Mouse (Mus musculus) stomach, embryonic 14.5 days (tissue): ENCODE data around the gene Ctsf. TPM values are rescaled to one million over a fixed set of nuclear protein-coding genes. Genes with fewer than 3 reads are reported as not detected.
"Not testable (repeated sequence)": the region's sequence is repeated elsewhere in the genome, so short reads cannot be mapped to it uniquely, and the experiment has no call there.

Experiments used
- ATAC-seq: fragments of 200-750 bp; cut with Nextera tagmentation; 2 replicates; pipeline ENCODE4 v1.8.0; 2017; ENCODE audit warnings: low read depth, moderate TSS enrichment; ENCODE audit not compliant: insufficient number of reproducible peaks, insufficient read depth, low FRiP score
- H3K27ac ChIP-seq: fragments of 300-500 bp; sonication (generic); 2 replicates; pipeline ENCODE4 v1.5.1; 2014; ENCODE audit warnings: mild to moderate bottlenecking, low read length, moderate library complexity, mixed read lengths
- H3K27me3 ChIP-seq: fragments of 300-500 bp; sonication (generic); 2 replicates; pipeline ENCODE4 v1.6.1; 2014; ENCODE audit warnings: low read length, control low read depth, mixed read lengths; ENCODE audit not compliant: control insufficient read depth, insufficient read depth
- H3K36me3 ChIP-seq: fragments of 300-500 bp; sonication (generic); 2 replicates; pipeline ENCODE4 v1.6.1; 2014; ENCODE audit warnings: mild to moderate bottlenecking, control low read depth, low read length, moderate library complexity, mixed read lengths; ENCODE audit not compliant: control insufficient read depth, insufficient read depth
- H3K4me1 ChIP-seq: fragments of 300-500 bp; sonication (generic); 2 replicates; pipeline ENCODE4 v1.6.1; 2014; ENCODE audit warnings: low read length, control low read depth, mixed read lengths; ENCODE audit not compliant: control insufficient read depth, insufficient read depth
- H3K4me2 ChIP-seq: fragments of 300-500 bp; sonication (generic); replicated peaks from 2 replicates; pipeline ENCODE4 v1.6.1; 2014; ENCODE audit warnings: low read depth, low read length, control low read depth
- H3K4me3 ChIP-seq: fragments of 300-500 bp; sonication (generic); 2 replicates; pipeline ENCODE4 v1.5.1; 2014; ENCODE audit warnings: low read depth, low read length, control low read depth
- H3K9ac ChIP-seq: fragments of 300-500 bp; sonication (generic); replicated peaks from 2 replicates; pipeline ENCODE4 v1.6.1; 2014; ENCODE audit warnings: low read depth, mild to moderate bottlenecking, control low read depth, low read length, moderate library complexity, mixed read lengths
- H3K9me3 ChIP-seq: fragments of 300-500 bp; sonication (generic); 2 replicates; pipeline ENCODE4 v1.6.1; 2016; ENCODE audit warnings: low read depth, low read length, control low read depth; ENCODE audit not compliant: control insufficient read depth
- WGBS: fragments of 180-500 bp; shearing (Covaris S2); extraction: QIAGEN DNeasy Blood & Tissue Kit; methylation state at CpG from one replicate; pipeline ENCODE4 v1.1.7; 2014; 5-methylcytosine and 5-hydroxymethylcytosine counted together
- polyA plus RNA-seq: library from polyadenylated mRNA; unstranded; fragments of >200 nt; fragmentation: Nextera tagmentation; extraction: Ambion mirVana; gene quantifications from 2 replicates; pipeline ENCODE4 v1.2.1, GENCODE M21; 2014

Ctsf gene
- polyA plus RNA-seq, 1 experiment from 2014 or later = 22.7 TPM

GRCm38 (mm10) chr19:4859081-4859480 lies 4.2 kb downstream of the Ctsf start:
- 64% methylated on average over 6 of the region's 6 CpGs for WGBS
- no peak overlapping the region for H3K4me3 ChIP-seq
- ATAC-seq = peak; percentile 64; the same call in 1 of the 2 replicates
- H3K9me3 ChIP-seq = no peaks in the 10 kb centered on the region
- no peaks in the 10 kb centered on the region for H3K27me3 ChIP-seq
- H3K36me3 ChIP-seq = no peaks in the 10 kb centered on the region
- no peak overlapping the region for H3K27ac ChIP-seq
- peaks cover 5% of the 10 kb centered on the region for H3K4me1 ChIP-seq
- H3K4me2 ChIP-seq = no peak overlapping the region
- no peak overlapping the region for H3K9ac ChIP-seq

DNA sequence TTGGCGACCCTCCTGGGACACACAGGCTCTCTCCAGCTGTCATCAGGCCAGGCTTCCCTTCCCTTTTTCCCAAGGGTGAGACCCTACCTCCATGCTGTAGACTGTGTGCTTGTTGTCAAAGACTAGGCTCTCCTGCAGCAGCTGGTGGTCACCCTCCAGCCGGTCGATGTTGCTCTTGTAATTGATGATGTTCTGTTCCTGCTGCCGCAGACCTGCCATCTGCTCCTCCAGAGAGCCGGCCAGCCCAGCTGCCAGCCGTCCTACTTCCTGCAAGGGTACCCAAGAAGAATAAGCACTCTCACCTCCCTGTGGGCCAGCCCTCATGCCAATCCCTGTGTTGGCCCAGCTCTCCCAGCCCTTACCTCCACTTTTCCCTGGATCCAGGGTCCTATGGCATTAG lies 8.1 kb downstream of the Ctsf start:
- 60% methylated on average over 6 of the region's 6 CpGs for WGBS

DNA sequence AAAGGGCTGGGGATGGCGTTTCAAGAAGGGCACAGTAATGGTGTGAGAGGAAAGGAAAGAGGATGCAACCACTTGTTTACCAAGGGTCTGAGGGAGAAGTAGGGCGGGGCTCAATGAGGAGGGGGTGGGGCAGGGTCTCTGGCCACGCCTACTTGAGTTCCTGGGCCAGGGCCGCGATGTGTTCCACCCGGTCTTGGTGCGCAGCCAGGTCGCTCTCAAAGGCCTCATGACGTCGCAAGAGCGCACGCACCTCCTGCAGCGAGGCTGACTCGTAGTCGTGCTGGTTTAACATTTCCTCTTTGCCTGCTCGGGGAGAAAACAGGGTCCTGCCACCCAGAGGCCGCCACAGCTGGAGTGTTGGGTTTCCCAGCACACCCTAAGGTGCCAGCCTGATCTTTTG lies 10.2 kb downstream of the Ctsf start:
- WGBS = 4% methylated on average over 17 of the region's 17 CpGs
- Histone ChIP-seq H3K36me3 (no peaks in the 10 kb centered on the region), H3K4me3 (no peak overlapping the region), H3K27ac (no peak overlapping the region), H3K27me3 (no peaks in the 10 kb centered on the region), H3K9me3 (no peaks in the 10 kb centered on the region), H3K4me2 (no peak overlapping the region), H3K4me1 (no peaks in the 10 kb centered on the region), H3K9ac (no peak overlapping the region)
- no peak; the same call in 1 of the 2 replicates for ATAC-seq

More for the DNA sequence above, 8.1 kb downstream of the Ctsf start:
- no peak for ATAC-seq
- Histone ChIP-seq H3K9ac (no peak overlapping the region), H3K4me3 (no peak overlapping the region), H3K27ac (no peak overlapping the region), H3K36me3 (no peaks in the 10 kb centered on the region), H3K4me1 (no peaks in the 10 kb centered on the region), H3K4me2 (no peak overlapping the region), H3K27me3 (no peaks in the 10 kb centered on the region), H3K9me3 (no peaks in the 10 kb centered on the region)

DNA sequence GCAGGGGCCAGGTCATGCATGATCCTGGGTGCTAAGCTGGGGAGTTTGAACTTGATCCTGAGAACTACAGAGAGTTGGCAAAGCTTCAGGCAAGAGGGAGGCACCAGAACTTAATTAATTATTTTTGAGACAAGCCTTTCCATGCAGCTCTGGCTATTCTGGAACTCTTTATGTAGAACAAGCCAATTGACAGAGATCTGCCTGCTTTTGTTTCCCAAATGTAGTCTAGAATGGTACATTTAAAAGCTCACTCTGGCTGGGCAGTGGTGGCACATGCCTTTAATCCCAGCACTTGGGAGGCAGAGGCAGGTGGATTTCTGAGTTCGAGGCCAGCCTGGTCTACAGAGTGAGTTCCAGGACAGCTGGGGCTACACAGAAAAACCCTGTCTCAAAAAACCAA lies 19.7 kb downstream of the Ctsf start:
- not testable (repeated sequence) for ATAC-seq, H3K36me3 ChIP-seq
- WGBS = 92% methylated on average over 1 of the region's 1 CpGs

DNA sequence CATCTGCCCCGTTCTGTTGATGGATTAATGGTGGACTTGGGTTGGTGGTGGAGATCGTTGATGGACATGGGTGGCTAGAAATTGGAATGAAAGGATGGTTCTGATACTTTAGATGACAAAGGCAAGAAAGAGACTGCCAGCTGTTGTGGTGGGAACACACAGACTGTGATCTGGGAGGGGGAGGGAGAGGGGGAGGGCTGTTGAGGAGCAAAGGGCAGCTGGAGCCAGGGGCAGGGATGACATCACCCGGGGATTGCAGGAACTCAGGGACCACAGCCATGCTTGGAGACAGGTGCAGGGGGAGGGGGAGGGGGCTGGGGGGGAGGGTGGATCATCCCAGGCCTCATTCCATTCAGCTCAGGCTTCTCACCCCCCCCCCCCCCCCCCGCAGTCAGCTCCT lies 21.3 kb downstream of the Ctsf start:
- H3K4me2 ChIP-seq = no peak overlapping the region
- 60% methylated on average over 3 of the region's 4 CpGs for WGBS
- H3K9ac ChIP-seq = no peak overlapping the region
- no peaks in the 10 kb centered on the region for H3K36me3 ChIP-seq
- no peak overlapping the region for H3K27ac ChIP-seq
- H3K4me3 ChIP-seq = no peak overlapping the region
- H3K4me1 ChIP-seq = 0 out of 2 replicates have a peak, but pooled peaks cover 7% of the 10 kb centered on the region
- H3K27me3 ChIP-seq = no peaks in the 10 kb centered on the region
- ATAC-seq = no peak
- H3K9me3 ChIP-seq = no peaks in the 10 kb centered on the region

More for the DNA sequence above, 19.7 kb downstream of the Ctsf start:
- not testable (repeated sequence) for H3K9me3 ChIP-seq, H3K4me3 ChIP-seq, H3K4me1 ChIP-seq, H3K9ac ChIP-seq, H3K4me2 ChIP-seq, H3K27ac ChIP-seq, H3K27me3 ChIP-seq

GRCm38 (mm10) chr19:4876755-4877154 lies 21.8 kb downstream of the Ctsf start:
- H3K27me3 ChIP-seq = no peaks in the 10 kb centered on the region
- H3K27ac ChIP-seq = no peak overlapping the region
- H3K4me2 ChIP-seq = no peak overlapping the region
- 0 out of 2 replicates have a peak, but pooled peaks cover 7% of the 10 kb centered on the region for H3K4me1 ChIP-seq
- WGBS = 69% methylated on average over 3 of the region's 3 CpGs
- H3K4me3 ChIP-seq = no peak overlapping the region
- no peaks in the 10 kb centered on the region for H3K9me3 ChIP-seq
- H3K36me3 ChIP-seq = no peaks in the 10 kb centered on the region
- H3K9ac ChIP-seq = no peak overlapping the region
- ATAC-seq = no peak

DNA sequence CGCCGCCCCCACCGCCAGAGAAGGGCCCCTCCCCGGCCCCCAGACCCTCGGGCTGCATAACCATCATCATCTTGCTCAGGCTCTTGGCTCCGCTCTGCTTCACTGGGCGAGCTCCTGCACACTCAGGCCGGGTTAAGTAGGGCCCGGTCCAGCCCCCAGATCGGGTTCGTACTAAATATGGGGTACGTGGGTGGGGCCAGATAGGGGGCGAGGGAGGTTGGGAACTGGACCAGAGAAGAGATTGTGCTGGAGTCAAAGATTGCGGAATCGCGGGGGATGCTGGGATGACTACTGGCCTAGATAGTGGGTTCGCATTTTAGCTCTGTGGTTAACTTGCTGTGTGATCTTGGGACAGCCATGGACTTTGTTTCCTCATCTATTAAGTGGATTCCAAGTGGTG lies 22.9 kb downstream of the Ctsf start, which contains the start of gene Actn3:
Gene Actn3 (minus strand): TSS at position 125 of the 400 bp plus-strand sequence.
- Histone ChIP-seq H3K4me3 (peak within 1 kb of the TSS; percentile 95), H3K9ac (peak within 1 kb of the TSS; percentile 64), H3K27ac (peak within 1 kb of the TSS; percentile 39), H3K4me1 (0 out of 2 replicates have a peak, but pooled peaks cover 7% of the 10 kb centered on the region), H3K4me2 (peak within 1 kb of the TSS; percentile 89), H3K9me3 (no peaks in the 10 kb centered on the region), H3K27me3 (no peaks in the 10 kb centered on the region), H3K36me3 (no peaks in the 10 kb centered on the region; the same call in 1 of the 2 replicates)
- ATAC-seq = no peak
- 4% methylated on average over 17 of the region's 17 CpGs for WGBS

- H3K27ac ChIP-seq = peak within 1 kb of the TSS; percentile 39
- peak within 1 kb of the TSS; percentile 89 for H3K4me2 ChIP-seq
- ATAC-seq = peak; percentile 97
- no peaks in the 10 kb centered on the region for H3K27me3 ChIP-seq
- 0 out of 2 replicates have a peak, but pooled peaks cover 7% of the 10 kb centered on the region for H3K4me1 ChIP-seq
- no peaks in the 10 kb centered on the region; the same call in 1 of the 2 replicates for H3K36me3 ChIP-seq
- H3K9me3 ChIP-seq = no peaks in the 10 kb centered on the region
- WGBS = 2% methylated on average over 52 of the region's 52 CpGs
- peak within 1 kb of the TSS; percentile 95 for H3K4me3 ChIP-seq
- H3K9ac ChIP-seq = peak within 1 kb of the TSS; percentile 64
Measured at GRCm38 (mm10) chr19:4878405-4879323, 23.7 kb downstream of the Ctsf start, which contains the start of gene Zdhhc24. Gene Zdhhc24, plus strand, starts transcription at chr19:4878668.
